Mouse (Mus musculus): ENCODE results near the gene Insm2. TPM values are rescaled to one million over a fixed set of nuclear protein-coding genes. Genes with fewer than 3 reads are reported as not detected.

Insm2 gene
- polyA plus RNA-seq, 1 experiment from 2014 or later, result 0.48 TPM

DNA sequence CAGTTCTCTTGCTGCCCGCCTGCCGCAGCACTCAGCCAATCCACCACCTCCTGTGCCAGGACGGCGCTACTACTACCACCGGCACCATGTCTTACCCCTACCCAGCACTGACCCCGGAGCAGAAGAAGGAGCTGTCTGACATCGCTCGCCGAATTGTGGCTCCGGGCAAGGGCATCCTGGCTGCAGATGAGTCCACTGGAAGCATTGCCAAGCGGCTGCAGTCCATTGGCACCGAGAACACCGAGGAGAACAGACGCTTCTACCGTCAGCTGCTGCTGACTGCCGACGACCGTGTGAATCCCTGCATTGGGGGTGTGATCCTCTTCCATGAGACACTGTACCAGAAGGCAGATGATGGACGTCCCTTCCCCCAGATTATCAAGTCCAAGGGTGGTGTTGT, 34.0 kb upstream of the Insm2 start, which contains the start of gene Aldoart2:
Gene Aldoart2 (plus strand): TSS at position 34 of the 400 bp plus-strand sequence.
- no peaks in the 10 kb centered on the region for H3K4me1 ChIP-seq (ENCODE audit: control insufficient read depth, insufficient read depth, low read length)
- WGBS, result 95% methylated on average over 19 of the region's 19 CpGs
- no peak within 1 kb of the TSS for H3K9ac ChIP-seq (replicated peaks; ENCODE audit: low read length)
- H3K4me2 ChIP-seq (ENCODE audit: low read depth, low read length), result no peak within 1 kb of the TSS
- DNase-seq (ENCODE audit: low spot score), result no peak
- H3K9me3 ChIP-seq (replicated peaks; ENCODE audit: control insufficient read depth, low read length), result no peaks in the 10 kb centered on the region
- no peak for ATAC-seq (replicated peaks; ENCODE audit: insufficient number of reproducible peaks, low FRiP score, low TSS enrichment, low read depth)
- H3K4me3 ChIP-seq (ENCODE audit: low read depth, low read length), result no peak within 1 kb of the TSS
- no peaks in the 10 kb centered on the region for H3K27me3 ChIP-seq (ENCODE audit: control insufficient read depth, insufficient read depth, low read length)
- no peak within 1 kb of the TSS for H3K27ac ChIP-seq (replicated peaks; ENCODE audit: low read depth, low read length)
- H3K36me3 ChIP-seq (replicated peaks; ENCODE audit: control insufficient read depth, insufficient read depth, low read depth, low read length), result no peaks in the 10 kb centered on the region

DNA sequence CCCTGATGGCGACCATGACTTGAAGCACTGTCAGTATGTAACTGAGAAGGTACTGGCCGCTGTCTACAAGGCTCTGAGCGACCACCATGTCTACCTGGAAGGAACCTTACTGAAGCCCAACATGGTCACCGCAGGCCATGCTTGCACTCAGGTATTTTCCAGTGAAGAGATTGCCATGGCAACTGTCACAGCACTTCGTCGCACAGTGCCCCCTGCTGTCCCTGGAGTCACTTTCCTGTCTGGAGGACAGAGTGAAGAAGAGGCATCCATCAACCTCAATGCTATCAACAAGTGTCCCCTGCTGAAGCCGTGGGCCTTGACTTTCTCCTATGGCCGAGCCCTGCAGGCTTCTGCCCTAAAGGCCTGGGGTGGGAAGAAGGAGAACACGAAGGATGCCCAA, 33.4 kb upstream of the Insm2 start:
- no peaks in the 10 kb centered on the region for H3K4me1 ChIP-seq (ENCODE audit: control insufficient read depth, insufficient read depth, low read length)
- H3K4me2 ChIP-seq (ENCODE audit: low read depth, low read length), result no peak overlapping the region
- no peaks in the 10 kb centered on the region for H3K36me3 ChIP-seq (replicated peaks; ENCODE audit: control insufficient read depth, insufficient read depth, low read depth, low read length)
- H3K9me3 ChIP-seq (replicated peaks; ENCODE audit: control insufficient read depth, low read length), result no peaks in the 10 kb centered on the region
- ATAC-seq (replicated peaks; ENCODE audit: insufficient number of reproducible peaks, low FRiP score, low TSS enrichment, low read depth) (no peak), DNase-seq (ENCODE audit: low spot score) (no peak)
- H3K27me3 ChIP-seq (ENCODE audit: control insufficient read depth, insufficient read depth, low read length), result no peaks in the 10 kb centered on the region
- H3K27ac ChIP-seq (replicated peaks; ENCODE audit: low read depth, low read length), result no peak overlapping the region
- H3K4me3 ChIP-seq (ENCODE audit: low read depth, low read length), result no peak overlapping the region
- 76% methylated on average over 9 of the region's 9 CpGs for WGBS
- no peak overlapping the region for H3K9ac ChIP-seq (replicated peaks; ENCODE audit: low read length)

DNA sequence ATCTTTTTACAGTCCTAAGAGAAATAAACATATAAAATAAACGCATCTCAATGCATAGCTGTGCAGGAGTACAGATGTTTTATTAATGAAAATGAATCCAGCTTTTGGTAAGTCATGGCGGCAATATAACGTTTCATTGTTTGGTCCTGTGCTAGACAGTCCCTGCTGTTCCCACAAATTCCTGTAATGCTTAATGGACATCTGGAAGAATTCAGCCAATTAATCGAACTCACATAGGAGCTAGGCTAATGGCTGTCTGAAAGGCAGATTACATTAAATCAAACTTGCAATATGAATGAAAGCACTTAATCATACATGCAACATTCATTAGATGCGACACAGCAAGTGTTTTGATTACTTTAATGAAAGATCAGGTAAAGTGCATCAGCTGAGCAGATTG, 32.4 kb upstream of the Insm2 start:
- Histone ChIP-seq H3K27ac (replicated peaks; ENCODE audit: low read depth, low read length) (no peak overlapping the region), H3K36me3 (replicated peaks; ENCODE audit: control insufficient read depth, insufficient read depth, low read depth, low read length) (no peaks in the 10 kb centered on the region), H3K4me3 (ENCODE audit: low read depth, low read length) (no peak overlapping the region), H3K4me2 (ENCODE audit: low read depth, low read length) (no peak overlapping the region), H3K9ac (replicated peaks; ENCODE audit: low read length) (no peak overlapping the region), H3K27me3 (ENCODE audit: control insufficient read depth, insufficient read depth, low read length) (no peaks in the 10 kb centered on the region), H3K9me3 (replicated peaks; ENCODE audit: control insufficient read depth, low read length) (no peaks in the 10 kb centered on the region), H3K4me1 (ENCODE audit: control insufficient read depth, insufficient read depth, low read length) (no peaks in the 10 kb centered on the region)
- ATAC-seq (replicated peaks; ENCODE audit: insufficient number of reproducible peaks, low FRiP score, low TSS enrichment, low read depth) (no peak), DNase-seq (ENCODE audit: low spot score) (peak; percentile 23)
- 65% methylated on average over 5 of the region's 5 CpGs for WGBS

DNA sequence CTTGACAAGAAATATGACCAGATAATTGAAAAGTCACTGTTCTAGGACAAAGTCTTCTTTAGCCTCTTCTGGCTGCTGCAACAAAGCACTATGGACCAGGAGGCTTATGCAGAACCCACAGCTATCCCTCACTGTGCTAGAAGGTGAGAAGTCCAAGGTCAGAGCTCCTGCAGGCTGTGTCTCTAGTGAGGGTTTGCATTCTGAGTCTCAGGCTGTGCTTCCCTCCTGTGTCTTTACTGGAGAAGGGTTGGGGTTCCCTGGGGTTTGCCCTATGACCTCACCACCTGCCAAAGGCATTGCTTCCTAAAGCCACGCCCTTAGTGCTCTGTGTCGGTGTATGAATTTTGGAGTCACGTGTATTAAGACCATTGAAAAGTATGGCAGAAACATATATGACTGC, 30.8 kb upstream of the Insm2 start:
- no peaks in the 10 kb centered on the region for H3K9me3 ChIP-seq (replicated peaks; ENCODE audit: control insufficient read depth, low read length)
- ATAC-seq (replicated peaks; ENCODE audit: insufficient number of reproducible peaks, low FRiP score, low TSS enrichment, low read depth) (no peak), DNase-seq (ENCODE audit: low spot score) (no peak)
- H3K4me2 ChIP-seq (ENCODE audit: low read depth, low read length), result no peak overlapping the region
- H3K27me3 ChIP-seq (ENCODE audit: control insufficient read depth, insufficient read depth, low read length), result no peaks in the 10 kb centered on the region
- H3K27ac ChIP-seq (replicated peaks; ENCODE audit: low read depth, low read length), result no peak overlapping the region
- no peak overlapping the region for H3K4me3 ChIP-seq (ENCODE audit: low read depth, low read length)
- no peaks in the 10 kb centered on the region for H3K4me1 ChIP-seq (ENCODE audit: control insufficient read depth, insufficient read depth, low read length)
- no peaks in the 10 kb centered on the region for H3K36me3 ChIP-seq (replicated peaks; ENCODE audit: control insufficient read depth, insufficient read depth, low read depth, low read length)
- 75% methylated on average over 3 of the region's 3 CpGs for WGBS
- H3K9ac ChIP-seq (replicated peaks; ENCODE audit: low read length), result no peak overlapping the region

DNA sequence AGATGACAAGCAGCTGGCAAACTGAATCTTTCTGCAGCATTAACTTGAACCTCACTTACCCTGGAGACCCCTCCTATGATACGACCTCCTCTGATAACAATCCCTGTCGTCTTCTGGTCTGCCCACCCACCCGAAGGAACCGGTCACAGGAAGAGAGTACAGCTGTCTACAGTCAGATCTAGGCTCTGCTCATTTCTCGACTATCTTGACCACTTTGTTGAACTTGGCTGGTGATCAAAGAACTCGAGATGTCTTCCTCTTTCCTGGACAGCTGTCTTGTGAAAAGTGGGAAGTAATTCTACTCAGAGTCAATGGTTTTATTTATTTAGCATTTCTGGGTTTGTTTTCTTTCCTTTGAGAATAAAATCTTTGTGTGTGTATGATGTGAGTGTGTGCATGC, 29.6 kb upstream of the Insm2 start:
- H3K4me2 ChIP-seq (ENCODE audit: low read depth, low read length), result no peak overlapping the region

DNA sequence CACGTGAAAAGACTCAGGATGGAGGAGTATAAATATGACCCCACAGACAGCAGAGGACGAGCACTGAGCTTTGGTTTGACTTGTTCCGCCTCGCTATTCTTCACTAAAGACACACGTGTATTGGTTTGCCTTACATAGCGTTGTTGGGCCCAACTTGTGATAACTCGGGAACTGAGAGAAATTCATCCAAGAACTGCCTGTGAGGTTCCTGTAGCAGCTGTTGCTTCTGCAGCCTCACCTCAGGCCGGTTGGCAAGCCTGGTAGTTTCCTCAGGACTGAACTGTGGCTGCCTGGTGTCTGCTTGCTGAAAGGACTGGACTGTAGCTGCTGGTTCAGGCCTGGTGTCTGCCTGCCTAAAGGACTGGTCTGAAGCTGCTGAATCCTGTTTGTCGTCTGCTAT, 28.6 kb upstream of the Insm2 start:
- Histone ChIP-seq H3K27me3 (ENCODE audit: control insufficient read depth, insufficient read depth, low read length) (no peaks in the 10 kb centered on the region), H3K9ac (replicated peaks; ENCODE audit: low read length) (no peak overlapping the region), H3K9me3 (replicated peaks; ENCODE audit: control insufficient read depth, low read length) (no peaks in the 10 kb centered on the region), H3K4me2 (ENCODE audit: low read depth, low read length) (no peak overlapping the region), H3K36me3 (replicated peaks; ENCODE audit: control insufficient read depth, insufficient read depth, low read depth, low read length) (no peaks in the 10 kb centered on the region), H3K4me1 (ENCODE audit: control insufficient read depth, insufficient read depth, low read length) (no peaks in the 10 kb centered on the region), H3K4me3 (ENCODE audit: low read depth, low read length) (no peak overlapping the region), H3K27ac (replicated peaks; ENCODE audit: low read depth, low read length) (no peak overlapping the region)
- DNase-seq (ENCODE audit: low spot score), result no peak
- no peak for ATAC-seq (replicated peaks; ENCODE audit: insufficient number of reproducible peaks, low FRiP score, low TSS enrichment, low read depth)
- 87% methylated on average over 9 of the region's 9 CpGs for WGBS

More for the DNA sequence above, 29.6 kb upstream of the Insm2 start:
- DNase-seq (ENCODE audit: low spot score), result no peak
- Histone ChIP-seq H3K4me1 (ENCODE audit: control insufficient read depth, insufficient read depth, low read length) (no peaks in the 10 kb centered on the region), H3K4me3 (ENCODE audit: low read depth, low read length) (no peak overlapping the region), H3K27me3 (ENCODE audit: control insufficient read depth, insufficient read depth, low read length) (no peaks in the 10 kb centered on the region), H3K36me3 (replicated peaks; ENCODE audit: control insufficient read depth, insufficient read depth, low read depth, low read length) (no peaks in the 10 kb centered on the region), H3K27ac (replicated peaks; ENCODE audit: low read depth, low read length) (no peak overlapping the region), H3K9ac (replicated peaks; ENCODE audit: low read length) (no peak overlapping the region), H3K9me3 (replicated peaks; ENCODE audit: control insufficient read depth, low read length) (no peaks in the 10 kb centered on the region)
- no peak for ATAC-seq (replicated peaks; ENCODE audit: insufficient number of reproducible peaks, low FRiP score, low TSS enrichment, low read depth)
- WGBS, result 69% methylated on average over 6 of the region's 6 CpGs

DNA sequence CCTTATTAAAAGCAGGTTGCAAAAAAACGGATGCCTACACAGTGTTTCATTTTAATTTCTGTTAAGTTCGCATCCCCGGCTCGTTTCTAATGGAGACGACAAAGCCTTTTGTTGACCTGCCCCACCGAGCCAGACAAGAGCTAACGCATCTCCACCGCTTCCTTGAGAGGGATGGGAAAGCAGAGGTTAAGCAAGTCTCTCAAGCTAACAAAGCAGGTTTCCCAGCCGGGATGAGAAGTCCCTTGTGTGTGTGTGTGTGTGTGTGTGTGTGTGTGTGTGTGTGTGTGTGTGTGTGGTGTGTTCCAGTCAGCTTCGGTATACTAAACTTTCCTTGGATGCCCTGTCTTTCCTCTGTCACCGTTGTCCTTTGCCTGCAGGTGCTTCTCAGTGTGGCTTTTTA, 28.0 kb upstream of the Insm2 start:
- no peak for DNase-seq (ENCODE audit: low spot score)
- H3K9me3 ChIP-seq (replicated peaks; ENCODE audit: control insufficient read depth, low read length), result no peaks in the 10 kb centered on the region
- 77% methylated on average over 11 of the region's 11 CpGs for WGBS
- H3K36me3 ChIP-seq (replicated peaks; ENCODE audit: control insufficient read depth, insufficient read depth, low read depth, low read length), result no peaks in the 10 kb centered on the region
- H3K27me3 ChIP-seq (ENCODE audit: control insufficient read depth, insufficient read depth, low read length), result no peaks in the 10 kb centered on the region
- H3K4me1 ChIP-seq (ENCODE audit: control insufficient read depth, insufficient read depth, low read length), result no peaks in the 10 kb centered on the region
- H3K4me2 ChIP-seq (ENCODE audit: low read depth, low read length), result no peak overlapping the region
- ATAC-seq (replicated peaks; ENCODE audit: insufficient number of reproducible peaks, low FRiP score, low TSS enrichment, low read depth), result no peak
- no peak overlapping the region for H3K9ac ChIP-seq (replicated peaks; ENCODE audit: low read length)
- H3K27ac ChIP-seq (replicated peaks; ENCODE audit: low read depth, low read length), result no peak overlapping the region
- H3K4me3 ChIP-seq (ENCODE audit: low read depth, low read length), result no peak overlapping the region

DNA sequence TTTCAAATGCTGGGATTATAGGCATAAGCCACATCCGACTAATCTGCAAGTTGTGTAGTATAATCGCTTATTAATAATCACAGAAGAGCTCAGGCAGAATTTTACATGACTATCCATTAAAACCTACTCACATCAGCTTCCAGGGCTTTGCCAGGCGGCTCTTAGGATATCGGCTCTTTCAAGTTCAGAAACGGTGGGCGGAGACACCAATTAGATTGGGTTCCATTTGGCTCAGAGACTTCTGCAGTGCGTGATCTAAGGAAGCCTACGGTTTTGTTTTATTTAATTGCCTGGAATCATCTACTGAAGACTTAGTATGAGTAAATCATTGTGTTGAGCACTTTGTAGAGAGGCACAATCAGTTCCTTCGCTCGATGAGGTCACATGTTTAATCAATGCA, 27.6 kb upstream of the Insm2 start:
- DNase-seq (ENCODE audit: low spot score) (no peak), ATAC-seq (replicated peaks; ENCODE audit: insufficient number of reproducible peaks, low FRiP score, low TSS enrichment, low read depth) (no peak)
- Histone ChIP-seq H3K4me3 (ENCODE audit: low read depth, low read length) (no peak overlapping the region), H3K9ac (replicated peaks; ENCODE audit: low read length) (no peak overlapping the region), H3K27me3 (ENCODE audit: control insufficient read depth, insufficient read depth, low read length) (no peaks in the 10 kb centered on the region), H3K9me3 (replicated peaks; ENCODE audit: control insufficient read depth, low read length) (no peaks in the 10 kb centered on the region), H3K4me2 (ENCODE audit: low read depth, low read length) (no peak overlapping the region), H3K36me3 (replicated peaks; ENCODE audit: control insufficient read depth, insufficient read depth, low read depth, low read length) (no peaks in the 10 kb centered on the region), H3K4me1 (ENCODE audit: control insufficient read depth, insufficient read depth, low read length) (no peaks in the 10 kb centered on the region), H3K27ac (replicated peaks; ENCODE audit: low read depth, low read length) (no peak overlapping the region)
- WGBS, result 87% methylated on average over 10 of the region's 10 CpGs

Measured in embryonic facial prominence, embryonic 11.5 days (tissue).